Mouse (Mus musculus) left cerebral cortex, adult 2 months (tissue): ENCODE measurements around the gene Stox2. TPM values are rescaled to one million over a fixed set of nuclear protein-coding genes. Genes with fewer than 3 reads are reported as not detected.

Experiments
- DNase-seq, 2 experiments: peaks; one replicate each; pipeline ENCODE4 v3.0.0; 2021 to 2022; ENCODE audit warnings: low spot score in 2 of 2, mixed read lengths in 1 of 2; ENCODE audit errors: extremely low spot score in 1 of 2
- H3K27ac ChIP-seq: fragments of 200-600 bp; 2 replicates; pipeline ENCODE4 v1.8.1; 2022
- H3K4me3 ChIP-seq: fragments of 200-600 bp; 2 replicates; pipeline ENCODE4 v1.8.1; 2022
- CTCF ChIP-seq: fragments of 200-600 bp; IDR thresholded peaks from 2 replicates; pipeline ENCODE4 v1.8.1; 2022; ENCODE audit warnings: antibody characterized with exemption, mild to moderate bottlenecking, moderate library complexity
- intact Hi-C: fragments of 180-260 bp; cut with DNase I; formaldehyde crosslinking; loops from one replicate; pipeline ENCODE4 v1.15.1; 2025
- total RNA-seq, 2 experiments: library from RNA; stranded (reverse); gene quantifications; 2 replicates each; pipeline ENCODE4 v1.2.3; 2021

Gene Stox2
- total RNA-seq, 2 experiments from 2014 or later: 81.5 to 92.1 TPM

- no peak for DNase-seq
- H3K4me3 ChIP-seq: no peak overlapping the region
- intact Hi-C loops: no loop called here
- no peak for TF ChIP-seq CTCF
- H3K27ac ChIP-seq: no peak overlapping the region
These were observed 125.5 kb downstream of the Stox2 start for GRCm38 (mm10) chr8:47320707-47321106.

- DNase-seq: no peak
- intact Hi-C loops: no loop called here
- H3K4me3 ChIP-seq: no peak overlapping the region
- no peak overlapping the region for H3K27ac ChIP-seq
- no peak for TF ChIP-seq CTCF
These were observed 127.7 kb downstream of the Stox2 start for GRCm38 (mm10) chr8:47318468-47318867.

DNA sequence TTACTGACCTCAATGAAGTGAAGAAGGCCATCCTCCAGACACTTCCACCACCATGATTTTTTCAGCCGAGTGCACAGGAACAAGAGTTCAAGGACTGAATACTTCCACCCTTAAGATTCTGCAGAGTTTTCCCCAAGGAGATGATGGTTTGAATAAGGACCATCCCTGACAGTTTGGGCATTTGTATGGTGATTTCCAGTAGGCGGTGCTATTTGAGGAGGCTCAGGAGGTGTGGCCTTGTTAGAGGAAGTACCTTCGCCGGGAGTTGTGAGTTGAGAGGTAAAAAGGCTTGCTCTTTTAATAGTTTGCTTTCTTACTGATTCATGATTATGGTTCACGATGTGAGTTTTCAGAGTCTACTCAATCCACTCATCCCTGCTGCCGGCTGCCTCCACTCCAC lies 138.0 kb downstream of the Stox2 start:
- Histone ChIP-seq H3K4me3 (no peak overlapping the region), H3K27ac (no peak overlapping the region)
- DNase-seq: no peak
- TF ChIP-seq CTCF: no peak
- intact Hi-C loops: no loop called here

DNA sequence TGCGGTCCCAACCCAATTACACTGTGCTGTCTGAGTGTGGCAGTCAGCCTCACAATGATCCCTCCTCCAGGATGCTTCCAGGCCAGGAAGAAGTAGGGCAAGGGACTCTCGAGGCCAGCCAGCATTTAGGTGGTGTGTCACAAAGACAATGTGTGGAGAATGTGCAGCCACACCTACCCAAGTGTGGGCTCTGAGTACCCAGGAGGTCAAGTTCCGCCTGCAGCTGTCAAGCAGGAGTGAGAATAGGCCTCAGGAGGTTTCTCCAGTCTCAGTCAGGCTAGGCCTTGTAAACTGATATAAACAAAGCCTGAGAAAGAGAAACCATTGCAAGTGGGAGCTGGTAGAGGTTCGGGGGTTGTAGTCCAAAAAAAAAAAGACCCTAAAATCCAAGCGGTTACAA lies 139.8 kb downstream of the Stox2 start:
- DNase-seq: no peak
- Histone ChIP-seq H3K4me3 (no peak overlapping the region), H3K27ac (no peak overlapping the region)
- intact Hi-C loops: no loop called here
- TF ChIP-seq CTCF: no peak

DNA sequence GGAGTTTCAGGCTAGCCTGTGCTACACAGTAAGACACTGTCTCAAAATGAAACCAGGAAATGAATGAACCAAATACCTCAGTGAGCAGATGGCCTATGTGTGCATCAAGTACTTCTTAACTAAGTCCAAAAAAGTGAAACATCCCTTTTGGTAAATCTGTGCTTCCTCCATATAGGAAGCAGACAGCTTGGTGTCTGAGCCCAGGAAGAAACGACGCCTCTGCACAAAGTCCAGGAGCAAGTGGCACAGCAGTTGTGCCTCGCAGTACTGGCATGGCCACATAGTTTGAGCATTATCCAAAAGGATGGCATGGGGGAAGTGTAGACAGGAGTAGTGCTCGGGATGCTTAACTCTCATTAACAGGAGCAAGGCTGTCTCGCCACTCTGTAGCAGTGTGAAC lies 140.3 kb downstream of the Stox2 start:
- Histone ChIP-seq H3K27ac (no peak overlapping the region), H3K4me3 (no peak overlapping the region)
- intact Hi-C loops: no loop called here
- TF ChIP-seq CTCF: no peak
- no peak for DNase-seq

DNA sequence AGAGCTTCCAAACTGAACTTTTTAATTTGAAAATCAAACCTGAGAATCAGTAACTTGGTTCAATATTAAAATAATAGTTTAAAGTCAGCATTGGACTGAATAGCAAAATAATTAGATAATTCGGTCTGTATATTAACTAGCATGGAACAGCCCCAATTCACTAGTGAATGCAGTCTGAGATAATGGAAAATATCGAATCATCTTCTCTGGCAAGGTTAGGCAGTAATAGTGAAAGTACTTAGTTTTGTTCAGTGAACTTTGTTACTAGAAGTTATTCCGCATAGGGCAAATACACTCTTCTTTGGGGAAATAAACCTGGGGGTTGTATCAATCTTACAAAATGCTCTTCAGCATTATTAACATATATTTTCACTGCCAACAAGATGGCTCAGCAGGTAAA lies 147.7 kb downstream of the Stox2 start:
- intact Hi-C loops: no loop called here
- no peak overlapping the region for H3K4me3 ChIP-seq
- no peak for TF ChIP-seq CTCF
- DNase-seq: no peak
- no peak overlapping the region for H3K27ac ChIP-seq

DNA sequence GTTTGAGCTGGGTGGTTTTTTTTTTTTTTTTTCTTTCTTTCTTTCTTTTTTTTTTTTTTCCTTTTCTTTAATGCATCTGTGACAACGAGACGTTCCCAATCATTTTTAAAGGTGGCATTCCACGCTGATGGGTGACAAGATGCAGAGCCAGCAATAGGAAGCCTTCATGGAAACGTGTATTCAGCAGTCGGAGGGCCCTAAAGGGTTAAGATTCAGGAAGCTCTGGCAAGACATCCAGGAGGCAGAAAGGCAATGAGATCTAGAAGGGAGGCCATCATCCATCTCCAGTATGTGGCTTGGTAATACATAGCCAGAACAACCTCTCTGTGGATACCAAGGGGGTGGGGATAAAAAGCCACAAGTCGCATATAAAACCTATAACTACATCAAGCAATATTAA lies 156.5 kb downstream of the Stox2 start:
- intact Hi-C loops: loop anchor here (2.0 to 5.0 kb wide), 5 partner anchors 45 to 547 kb away; no protein-coding TSS in a partner anchor
- no peak for DNase-seq
- no peak for TF ChIP-seq CTCF
- Histone ChIP-seq H3K4me3 (peak overlapping the region; percentile 85), H3K27ac (peak overlapping the region; percentile 99)

- Histone ChIP-seq H3K27ac (peak overlapping the region; percentile 99), H3K4me3 (peak overlapping the region; percentile 85)
- intact Hi-C loops: loop anchor here (1.0 to 5.0 kb wide), 6 partner anchors 46 to 547 kb away; no protein-coding TSS in a partner anchor
- no peak for TF ChIP-seq CTCF
- peak; percentile 66 to 72 for DNase-seq
These were observed 157.2 kb downstream of the Stox2 start for GRCm38 (mm10) chr8:47288866-47289541.

DNA sequence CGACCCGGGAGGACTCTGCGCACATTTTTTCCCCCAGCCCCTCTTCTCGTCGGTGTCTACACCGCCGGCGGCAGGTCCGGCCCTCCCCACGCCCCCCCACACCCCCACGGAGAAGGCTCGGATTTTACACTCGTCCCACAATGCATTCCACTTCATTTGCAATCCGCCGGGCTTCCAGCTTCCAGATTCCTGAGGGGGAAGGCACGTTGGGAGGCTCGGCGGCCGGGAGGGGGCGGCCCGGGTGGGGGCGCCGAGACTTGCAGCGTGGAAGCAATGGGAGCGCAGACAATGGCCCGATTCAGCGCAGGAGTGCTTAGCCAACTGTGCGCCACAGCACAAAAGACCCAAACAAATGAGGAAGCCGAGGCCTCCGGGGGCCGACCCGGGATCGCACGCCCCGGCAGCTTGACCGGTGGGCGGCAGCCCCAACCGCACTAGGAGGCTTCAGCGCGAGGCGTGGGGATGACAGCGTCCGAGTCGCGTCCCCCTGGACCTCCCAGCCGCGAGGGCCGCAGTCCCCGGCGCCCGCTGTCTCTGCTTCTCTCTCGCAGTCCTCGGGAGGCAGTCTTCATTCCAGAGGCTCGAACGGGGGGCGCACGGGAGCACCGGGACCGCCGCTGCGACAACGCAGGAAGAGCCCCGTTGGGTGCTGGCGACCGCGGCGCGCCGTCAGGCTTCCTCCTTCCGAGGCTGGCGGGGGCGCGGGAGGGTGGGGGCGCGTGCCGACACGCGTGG lies 157.9 kb downstream of the Stox2 start:
- no peak for TF ChIP-seq CTCF
- peak overlapping the region; percentile 85 for H3K4me3 ChIP-seq
- DNase-seq: peak; percentile 63 to 69
- H3K27ac ChIP-seq: peak overlapping the region; percentile 99
- intact Hi-C loops: loop anchor here (1.0 to 5.0 kb wide), 6 partner anchors 45 to 546 kb away; no protein-coding TSS in a partner anchor

GRCm38 (mm10) chr8:47287641-47288130 lies 158.5 kb downstream of the Stox2 start:
- peak; percentile 41 to 48 for DNase-seq
- no peak for TF ChIP-seq CTCF

DNA sequence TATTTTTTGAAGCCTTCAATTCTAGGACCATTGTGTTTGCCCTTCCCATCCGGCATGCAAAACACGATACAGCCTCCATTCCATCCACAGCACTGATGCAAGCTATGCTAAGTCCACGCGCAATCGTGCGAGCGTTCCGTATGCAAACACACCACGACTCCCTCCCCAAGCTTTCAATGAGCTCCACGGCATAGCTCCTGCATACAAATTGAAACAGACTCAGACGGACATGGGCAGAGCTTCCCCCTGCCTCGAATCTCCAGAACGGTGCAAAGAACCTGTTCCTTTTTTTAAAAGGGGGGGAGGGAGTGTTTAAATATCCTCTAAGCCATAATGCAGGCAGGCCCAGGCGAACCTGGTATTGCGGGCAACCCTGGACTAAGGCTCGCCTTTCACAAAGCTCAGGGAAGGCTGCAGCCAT lies 159.0 kb downstream of the Stox2 start:
- peak overlapping the region; percentile 99 for H3K27ac ChIP-seq
- intact Hi-C loops: loop anchor here (2.0 to 5.0 kb wide), 5 partner anchors 18 to 545 kb away; no protein-coding TSS in a partner anchor
- peak; percentile 19 to 36 for DNase-seq
- TF ChIP-seq CTCF: no peak
- peak overlapping the region; percentile 85 for H3K4me3 ChIP-seq

More at GRCm38 (mm10) chr8:47287641-47288130, 158.5 kb downstream of the Stox2 start:
- intact Hi-C loops: loop anchor here (1.0 to 5.0 kb wide), 8 partner anchors 19 to 545 kb away; no protein-coding TSS in a partner anchor
- H3K27ac ChIP-seq: peak overlapping the region; percentile 99
- peak overlapping the region; percentile 85 for H3K4me3 ChIP-seq

GRCm38 (mm10) chr8:47286081-47286700 lies 160.0 kb downstream of the Stox2 start:
- peak overlapping the region; percentile 99 for H3K27ac ChIP-seq
- no peak for DNase-seq

More at GRCm38 (mm10) chr8:47286081-47286700, 160.0 kb downstream of the Stox2 start:
- intact Hi-C loops: loop anchor here (2.0 to 5.0 kb wide), 5 partner anchors 17 to 544 kb away; no protein-coding TSS in a partner anchor
- TF ChIP-seq CTCF: no peak
- H3K4me3 ChIP-seq: peak overlapping the region; percentile 85
